10 mouse cellular contexts compared by ENCODE assay signal in the genomic region with DNA sequence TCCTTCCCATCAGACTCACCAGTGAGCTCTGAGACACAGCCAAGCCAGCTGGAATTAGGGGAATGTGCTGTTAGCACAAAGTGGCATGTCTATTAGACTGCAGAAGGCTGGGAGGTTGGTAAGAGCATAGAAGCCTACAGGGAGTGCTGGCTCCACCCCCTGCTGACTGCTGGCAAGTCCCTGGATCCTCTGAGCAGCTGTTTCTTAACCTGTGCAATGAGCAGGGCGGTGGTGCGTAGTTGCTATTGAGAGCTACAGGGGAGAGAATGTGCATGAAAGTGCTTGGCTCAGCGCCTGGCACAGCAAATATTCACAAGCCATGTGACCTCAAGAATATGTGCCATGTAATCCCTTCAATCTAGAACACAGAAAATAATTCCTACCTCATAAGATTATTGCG.
DNase-seq lines count a peak whose midpoint lies in the region; ATAC-seq lines count a peak whose summit lies in the region.
"Had no signal": no experiment of that assay in that cellular context is flagged by ENCODE, and none has a peak within 500 bp of the region (broad histone marks: within the 10 kb centered on the region; RNA-seq: fewer than 3 reads in every experiment).

No protein-coding gene starts in this region.

- H3K4me2 ChIP-seq in midbrain, embryonic 15.5 days = no peak overlapping the region
- H3K4me2 ChIP-seq: heart, embryonic 13.5 days had no signal

- H3K36me3 ChIP-seq in midbrain, embryonic 15.5 days (replicated peaks) = no peaks in the 10 kb centered on the region
- H3K36me3 ChIP-seq: heart, embryonic 13.5 days had no signal

- no peak overlapping the region for H3K9ac ChIP-seq in midbrain, embryonic 15.5 days
- H3K9ac ChIP-seq: heart, embryonic 13.5 days; liver, embryonic 14.5 days had no signal

- no peak overlapping the region for H3K27ac ChIP-seq in midbrain, embryonic 15.5 days
- H3K27ac ChIP-seq: heart, embryonic 13.5 days; liver, embryonic 14.5 days had no signal

- H3K4me3 ChIP-seq in midbrain, embryonic 15.5 days = no peak overlapping the region
- H3K4me3 ChIP-seq: heart, embryonic 13.5 days had no signal

- no peak for ATAC-seq in monocyte, adult 5-6 weeks (replicated peaks; ENCODE audit: insufficient number of reproducible peaks, low FRiP score, low TSS enrichment, poor library complexity, severe bottlenecking)
- no peak for ATAC-seq in midbrain, embryonic 15.5 days (replicated peaks)

- DNase-seq in heart, adult 18-20 months = peak; percentile 14 to 24
- DNase-seq in heart, adult 8-10 months (ENCODE audit: low spot score) = no peak
- DNase-seq in 3T3-L1 (ENCODE audit: low read depth, low spot score) = peak; percentile 56
- peak; percentile 4 for DNase-seq in ZHBTc4 (ENCODE audit: low read depth, low spot score)
- peak; percentile 46 to 62 for DNase-seq in kidney, postnatal 36 days
- DNase-seq in cerebellum, adult 11 months = no peak

- no peaks in the 10 kb centered on the region for H3K9me3 ChIP-seq in midbrain, embryonic 15.5 days

- no peaks in the 10 kb centered on the region for H3K27me3 ChIP-seq in midbrain, embryonic 15.5 days (replicated peaks)
- H3K27me3 ChIP-seq: heart, embryonic 13.5 days had no signal

- H3K4me1 ChIP-seq in midbrain, embryonic 15.5 days = no peaks in the 10 kb centered on the region

- 66% methylated on average over 4 of the region's 4 CpGs for WGBS in midbrain, embryonic 15.5 days

Comparison
In these comparisons a context has a peak if more than half of its experiments do, and no peak if none do; other contexts are left out.
1. DNase-seq: peak in heart, adult 18-20 months (2 of 2), 3T3-L1 (single experiment), ZHBTc4 (single experiment) and kidney, postnatal 36 days (2 of 2); none in heart, adult 8-10 months (single experiment) and cerebellum, adult 11 months (single experiment).